Mouse (Mus musculus) forebrain, embryonic 11.5 days (tissue): ENCODE data around the gene Krt20. TPM values are rescaled to one million over a fixed set of nuclear protein-coding genes. Genes with fewer than 3 reads are reported as not detected.

Experiments used
- ATAC-seq: fragments of 200-750 bp; cut with Nextera tagmentation; replicated peaks from 2 replicates; pipeline ENCODE4 v1.8.0; 2017; ENCODE audit warnings: moderate TSS enrichment; ENCODE audit not compliant: low FRiP score
- DNase-seq: peaks from one replicate; pipeline ENCODE4 v3.0.0-alpha.2; 2017; ENCODE audit warnings: low spot score
- H3K27ac ChIP-seq: fragments of 300-500 bp; sonication (generic); 2 replicates; pipeline ENCODE4 v1.5.1; 2014; ENCODE audit warnings: low read depth, low read length
- H3K27me3 ChIP-seq: fragments of 300-500 bp; sonication (generic); 2 replicates; pipeline ENCODE4 v1.6.1; 2014; ENCODE audit warnings: mild to moderate bottlenecking, low read length, mixed read lengths; ENCODE audit not compliant: control insufficient read depth, insufficient read depth
- H3K36me3 ChIP-seq: fragments of 300-500 bp; sonication (generic); 2 replicates; pipeline ENCODE4 v1.6.1; 2014; ENCODE audit warnings: mild to moderate bottlenecking, low read length, moderate library complexity, mixed read lengths; ENCODE audit not compliant: control insufficient read depth, insufficient read depth
- H3K4me1 ChIP-seq: fragments of 300-500 bp; sonication (generic); replicated peaks from 2 replicates; pipeline ENCODE4 v1.6.1; 2014; ENCODE audit warnings: low read length, mixed read lengths; ENCODE audit not compliant: control insufficient read depth, insufficient read depth
- H3K4me2 ChIP-seq: fragments of 300-500 bp; sonication (generic); 2 replicates; pipeline ENCODE4 v1.6.1; 2014; ENCODE audit warnings: low read depth, mild to moderate bottlenecking, low read length, moderate library complexity, mixed read lengths; ENCODE audit not compliant: severe bottlenecking
- H3K4me3 ChIP-seq: fragments of 300-500 bp; sonication (generic); 2 replicates; pipeline ENCODE4 v1.5.1; 2014; ENCODE audit warnings: low read depth, low read length
- H3K9ac ChIP-seq: fragments of 300-500 bp; sonication (generic); 2 replicates; pipeline ENCODE4 v1.6.1; 2014; ENCODE audit warnings: low read length
- H3K9me3 ChIP-seq: fragments of 300-500 bp; sonication (generic); 2 replicates; pipeline ENCODE4 v1.6.1; 2016; ENCODE audit warnings: low read length, mixed read lengths; ENCODE audit not compliant: control insufficient read depth
- WGBS: fragments of 180-500 bp; shearing (Covaris S2); extraction: QIAGEN DNeasy Blood & Tissue Kit; methylation state at CpG from one replicate; pipeline ENCODE4 v1.1.7; 2014; 5-methylcytosine and 5-hydroxymethylcytosine counted together
- polyA plus RNA-seq: library from polyadenylated mRNA; unstranded; fragments of >200 nt; fragmentation: Nextera tagmentation; extraction: Ambion mirVana; gene quantifications from 2 replicates; pipeline ENCODE4 v1.2.1, GENCODE M21; 2014

Krt20 gene
- 0.51 and 0.59 TPM in 2 replicates for polyA plus RNA-seq

GRCm38 (mm10) chr11:99437972-99438371, at the start of gene Krt20:
Krt20 (minus strand) TSS chr11:99438150.
- H3K27me3 ChIP-seq: no peaks in the 10 kb centered on the region
- DNase-seq: no peak
- no peaks in the 10 kb centered on the region for H3K36me3 ChIP-seq
- H3K27ac ChIP-seq: no peak within 1 kb of the TSS
- H3K4me3 ChIP-seq: no peak within 1 kb of the TSS
- no peak within 1 kb of the TSS for H3K9ac ChIP-seq
- H3K4me1 ChIP-seq: no peaks in the 10 kb centered on the region
- 63% methylated on average over 10 of the region's 10 CpGs for WGBS
- H3K4me2 ChIP-seq: no peak within 1 kb of the TSS
- H3K9me3 ChIP-seq: no peaks in the 10 kb centered on the region
- ATAC-seq: no peak

- Histone ChIP-seq H3K4me3 (no peak overlapping the region), H3K36me3 (no peaks in the 10 kb centered on the region), H3K27ac (no peak overlapping the region), H3K27me3 (no peaks in the 10 kb centered on the region), H3K9ac (no peak overlapping the region), H3K4me2 (no peak overlapping the region), H3K4me1 (0 out of 2 replicates have a peak, but pooled peaks cover 1% of the 10 kb centered on the region), H3K9me3 (no peaks in the 10 kb centered on the region)
- DNase-seq (no peak), ATAC-seq (no peak)
- WGBS: 88% methylated on average over 3 of the region's 3 CpGs
Observed at GRCm38 (mm10) chr11:99474981-99475380, 37.0 kb upstream of the Krt20 start.

DNA sequence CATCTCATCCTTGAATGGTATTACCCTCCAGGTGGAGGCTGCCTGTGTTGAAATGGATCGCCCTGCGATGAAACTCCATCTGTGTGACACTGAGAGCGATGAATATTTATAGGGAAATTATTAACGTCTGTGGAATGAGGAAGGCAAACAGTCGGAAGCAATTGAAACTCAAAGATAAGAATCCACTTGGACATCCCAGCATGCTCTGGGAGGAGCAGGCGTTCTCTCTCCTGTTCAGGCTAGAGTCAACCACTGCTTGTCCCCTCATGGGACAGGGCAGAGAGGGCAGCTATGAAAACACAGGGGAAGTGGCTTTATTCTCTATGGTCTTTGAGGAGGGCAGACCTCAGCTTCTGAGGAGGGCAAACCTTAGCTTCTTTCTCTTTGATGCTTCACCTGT, 35.5 kb upstream of the Krt20 start:
- no peaks in the 10 kb centered on the region for H3K27me3 ChIP-seq
- no peak overlapping the region for H3K27ac ChIP-seq
- WGBS: 85% methylated on average over 6 of the region's 6 CpGs
- DNase-seq (no peak), ATAC-seq (no peak)
- H3K4me1 ChIP-seq: 0 out of 2 replicates have a peak, but pooled peaks cover 1% of the 10 kb centered on the region
- H3K36me3 ChIP-seq: no peaks in the 10 kb centered on the region
- no peak overlapping the region for H3K4me3 ChIP-seq
- no peaks in the 10 kb centered on the region for H3K9me3 ChIP-seq
- H3K9ac ChIP-seq: no peak overlapping the region
- H3K4me2 ChIP-seq: no peak overlapping the region

GRCm38 (mm10) chr11:99472405-99472804, 34.5 kb upstream of the Krt20 start:
- no peak overlapping the region for H3K27ac ChIP-seq
- ATAC-seq (no peak), DNase-seq (no peak)
- H3K9me3 ChIP-seq: no peaks in the 10 kb centered on the region
- 0 out of 2 replicates have a peak, but pooled peaks cover 1% of the 10 kb centered on the region for H3K4me1 ChIP-seq
- 85% methylated on average over 4 of the region's 4 CpGs for WGBS
- no peaks in the 10 kb centered on the region for H3K36me3 ChIP-seq
- H3K4me3 ChIP-seq: no peak overlapping the region
- no peaks in the 10 kb centered on the region for H3K27me3 ChIP-seq
- H3K9ac ChIP-seq: no peak overlapping the region
- H3K4me2 ChIP-seq: no peak overlapping the region

DNA sequence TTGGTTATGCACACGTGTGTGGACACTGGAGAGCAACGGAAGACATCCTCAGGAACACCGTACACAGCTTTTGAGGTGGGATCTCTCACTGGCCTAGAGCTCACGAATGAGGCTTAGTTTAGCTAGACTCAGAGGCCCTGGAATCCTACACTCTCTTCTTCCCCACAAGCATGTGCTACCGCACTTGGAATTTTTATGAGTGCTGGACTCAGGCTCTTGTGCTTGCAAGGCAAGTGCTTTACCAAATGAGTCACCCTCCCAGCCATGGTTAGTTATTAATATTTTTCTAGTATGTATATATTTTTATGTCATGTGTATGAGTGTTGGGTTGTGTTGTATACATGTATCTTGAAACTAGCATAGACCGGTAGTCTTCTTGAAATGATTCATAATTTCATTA, 34.0 kb upstream of the Krt20 start:
- H3K4me3 ChIP-seq: no peak overlapping the region
- no peak overlapping the region for H3K4me2 ChIP-seq
- no peaks in the 10 kb centered on the region for H3K27me3 ChIP-seq
- no peak overlapping the region for H3K9ac ChIP-seq
- H3K9me3 ChIP-seq: no peaks in the 10 kb centered on the region
- DNase-seq: no peak
- H3K4me1 ChIP-seq: 0 out of 2 replicates have a peak, but pooled peaks cover 1% of the 10 kb centered on the region
- no peak overlapping the region for H3K27ac ChIP-seq
- no peaks in the 10 kb centered on the region for H3K36me3 ChIP-seq
- no peak for ATAC-seq
- WGBS: 93% methylated on average over 6 of the region's 6 CpGs

DNA sequence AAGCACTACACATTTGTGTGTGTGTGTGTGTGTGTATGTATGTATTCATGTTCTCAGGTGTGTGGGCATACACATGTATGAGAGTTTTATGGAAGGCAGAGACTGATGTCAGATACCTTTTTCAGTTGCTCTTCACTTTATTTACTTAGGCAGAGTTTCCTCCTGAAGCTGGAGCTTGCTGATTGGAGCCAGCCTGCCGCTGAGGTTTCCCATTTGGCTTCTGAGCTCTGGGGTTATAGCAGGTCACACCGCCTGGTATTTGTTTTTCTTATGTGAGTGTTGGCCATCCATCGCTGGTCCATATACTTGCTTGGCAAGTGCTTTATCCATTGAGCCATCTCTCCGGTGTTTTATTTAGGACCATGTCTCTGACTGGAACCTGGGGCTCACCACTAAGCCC, 31.3 kb upstream of the Krt20 start:
- 93% methylated on average over 4 of the region's 4 CpGs for WGBS
- no peak overlapping the region for H3K4me3 ChIP-seq
- H3K27ac ChIP-seq: no peak overlapping the region
- DNase-seq (no peak), ATAC-seq (no peak)
- no peak overlapping the region for H3K9ac ChIP-seq
- no peaks in the 10 kb centered on the region for H3K9me3 ChIP-seq
- H3K4me2 ChIP-seq: no peak overlapping the region
- no peaks in the 10 kb centered on the region for H3K27me3 ChIP-seq
- no peaks in the 10 kb centered on the region for H3K36me3 ChIP-seq
- 0 out of 2 replicates have a peak, but pooled peaks cover 1% of the 10 kb centered on the region for H3K4me1 ChIP-seq

DNA sequence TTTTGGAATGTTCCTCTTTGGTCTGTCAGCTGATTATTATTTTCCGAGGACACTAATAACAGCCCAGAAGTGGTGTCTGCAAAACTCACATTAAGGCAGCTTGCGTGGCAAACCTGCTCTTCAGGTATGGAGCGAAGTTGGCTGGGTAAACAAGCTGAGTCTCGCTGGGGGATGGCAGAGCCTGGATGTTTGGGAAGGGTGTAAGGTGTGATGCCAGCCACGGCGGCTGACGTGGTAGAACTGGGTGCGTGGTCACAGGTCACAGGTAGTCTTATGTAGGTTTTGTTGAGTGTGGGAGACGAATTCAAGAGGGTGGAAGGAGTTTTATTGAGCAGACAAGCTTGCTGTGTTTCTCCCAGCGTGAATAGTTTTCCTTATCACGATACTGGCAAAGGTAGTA, 30.6 kb upstream of the Krt20 start:
- Histone ChIP-seq H3K9me3 (no peaks in the 10 kb centered on the region), H3K27me3 (no peaks in the 10 kb centered on the region), H3K9ac (no peak overlapping the region), H3K4me3 (no peak overlapping the region), H3K4me2 (no peak overlapping the region), H3K36me3 (no peaks in the 10 kb centered on the region), H3K4me1 (0 out of 2 replicates have a peak, but pooled peaks cover 1% of the 10 kb centered on the region), H3K27ac (no peak overlapping the region)
- WGBS: 87% methylated on average over 11 of the region's 11 CpGs
- ATAC-seq: no peak
- DNase-seq: no peak

- Histone ChIP-seq H3K36me3 (no peaks in the 10 kb centered on the region), H3K4me3 (no peak overlapping the region), H3K27me3 (no peaks in the 10 kb centered on the region), H3K9me3 (no peaks in the 10 kb centered on the region), H3K4me1 (no peaks in the 10 kb centered on the region), H3K27ac (no peak overlapping the region), H3K9ac (no peak overlapping the region), H3K4me2 (no peak overlapping the region)
- ATAC-seq: no peak
- no peak for DNase-seq
- 65% methylated on average over 7 of the region's 7 CpGs for WGBS
Observed at GRCm38 (mm10) chr11:99466316-99466715, 28.4 kb upstream of the Krt20 start.

DNA sequence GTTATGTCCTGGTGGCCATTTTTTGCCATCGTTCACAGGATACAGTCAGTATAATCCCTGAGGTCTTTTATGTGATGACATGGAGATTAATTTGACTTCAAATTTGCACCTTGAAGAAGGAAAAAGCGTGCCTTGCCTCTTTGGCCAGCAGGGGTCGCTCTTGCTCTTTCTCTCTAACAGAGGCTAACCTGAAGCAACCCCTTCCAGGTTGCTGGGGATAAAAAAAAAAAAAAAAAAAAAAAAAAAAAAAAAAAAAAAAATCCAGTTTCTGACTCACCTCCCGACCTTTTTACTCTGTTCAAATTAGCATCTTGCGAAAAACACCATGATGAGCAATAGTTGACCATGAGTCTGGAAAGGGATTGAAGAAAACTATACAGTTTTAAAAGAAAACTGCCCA, 26.9 kb upstream of the Krt20 start:
- no peak for ATAC-seq
- H3K9me3 ChIP-seq: no peaks in the 10 kb centered on the region
- no peaks in the 10 kb centered on the region for H3K27me3 ChIP-seq
- H3K4me1 ChIP-seq: no peaks in the 10 kb centered on the region
- no peaks in the 10 kb centered on the region for H3K36me3 ChIP-seq
- DNase-seq: peak; percentile 88
- H3K4me2 ChIP-seq: no peak overlapping the region
- no peak overlapping the region for H3K27ac ChIP-seq
- H3K9ac ChIP-seq: no peak overlapping the region
- H3K4me3 ChIP-seq: no peak overlapping the region
- 5% methylated on average over 5 of the region's 5 CpGs for WGBS
